Mouse (Mus musculus) embryonic fibroblast, embryonic 13.5 days (primary cell): Measurements from ENCODE around the gene Vangl1. TPM values are rescaled to one million over a fixed set of nuclear protein-coding genes. Genes with fewer than 3 reads are reported as not detected.

ENCODE experiments used
- H3K27ac ChIP-seq: 2 replicates; pipeline ENCODE4 v1.5.1; 2012; ENCODE audit warnings: low read length, control low read depth, inconsistent platforms; ENCODE audit not compliant: insufficient read depth
- H3K4me1 ChIP-seq: 2 replicates; pipeline ENCODE4 v1.6.1; 2011; ENCODE audit warnings: low read length; ENCODE audit not compliant: control insufficient read depth, insufficient read depth
- H3K4me3 ChIP-seq: 2 replicates; pipeline ENCODE4 v1.5.1; 2011; ENCODE audit warnings: mild to moderate bottlenecking, control low read depth, low read length; ENCODE audit not compliant: insufficient read depth
- CTCF ChIP-seq: IDR thresholded peaks from 2 replicates; pipeline ENCODE4 v1.5.1; 2011; ENCODE audit warnings: mild to moderate bottlenecking, control low read depth, low read length, moderate library complexity, borderline replicate concordance; ENCODE audit not compliant: insufficient read depth
- POLR2A ChIP-seq: IDR thresholded peaks from 2 replicates; pipeline ENCODE4 v1.6.1; 2011; ENCODE audit warnings: low read depth, mild to moderate bottlenecking, control low read depth, low read length, moderate library complexity
- polyA plus RNA-seq: library from polyadenylated mRNA; stranded (reverse); fragments of >200 nt; gene quantifications from 2 replicates; pipeline ENCODE4 v1.2.4, GENCODE M21; 2011; ENCODE audit warnings: low read depth; ENCODE audit not compliant: missing spikeins, insufficient read length

Gene Vangl1
- polyA plus RNA-seq, 1 experiment, result 23.2 TPM

GRCm38 (mm10) chr3:102199226-102199625, 5.3 kb downstream of the Vangl1 start:
- H3K4me3 ChIP-seq, result no peak overlapping the region
- H3K27ac ChIP-seq, result no peak overlapping the region
- peaks cover 9% of the 10 kb centered on the region for H3K4me1 ChIP-seq
- TF ChIP-seq CTCF (no peak), POLR2A (no peak)

GRCm38 (mm10) chr3:102198446-102198845, 6.0 kb downstream of the Vangl1 start:
- no peak for TF ChIP-seq CTCF
- TF ChIP-seq POLR2A, result no peak
- peaks cover 14% of the 10 kb centered on the region for H3K4me1 ChIP-seq
- no peak overlapping the region for H3K27ac ChIP-seq
- no peak overlapping the region for H3K4me3 ChIP-seq

- TF ChIP-seq CTCF, result no peak
- no peak for TF ChIP-seq POLR2A
- Histone ChIP-seq H3K4me3 (no peak overlapping the region), H3K27ac (no peak overlapping the region), H3K4me1 (peaks cover 21% of the 10 kb centered on the region)
These were observed 6.7 kb downstream of the Vangl1 start for GRCm38 (mm10) chr3:102197746-102198145.

GRCm38 (mm10) chr3:102197152-102197551, 7.3 kb downstream of the Vangl1 start:
- Histone ChIP-seq H3K27ac (no peak overlapping the region), H3K4me1 (peaks cover 26% of the 10 kb centered on the region), H3K4me3 (no peak overlapping the region)
- TF ChIP-seq CTCF (no peak), POLR2A (no peak)

- no peak for TF ChIP-seq POLR2A
- no peak for TF ChIP-seq CTCF
- no peak overlapping the region for H3K4me3 ChIP-seq
- peaks cover 26% of the 10 kb centered on the region for H3K4me1 ChIP-seq
- no peak overlapping the region for H3K27ac ChIP-seq
These were observed 8.3 kb downstream of the Vangl1 start for GRCm38 (mm10) chr3:102196166-102196565.

- Histone ChIP-seq H3K4me1 (peaks cover 26% of the 10 kb centered on the region), H3K4me3 (no peak overlapping the region), H3K27ac (no peak overlapping the region)
- TF ChIP-seq CTCF (no peak), POLR2A (no peak)
These were observed 8.7 kb downstream of the Vangl1 start for GRCm38 (mm10) chr3:102195762-102196161.

GRCm38 (mm10) chr3:102194291-102195051, 10.0 kb downstream of the Vangl1 start:
- Histone ChIP-seq H3K4me3 (no peak overlapping the region), H3K27ac (peak overlapping the region; percentile 36), H3K4me1 (peaks cover 26% of the 10 kb centered on the region)
- TF ChIP-seq CTCF (no peak), POLR2A (no peak)

GRCm38 (mm10) chr3:102193488-102194290, 10.8 kb downstream of the Vangl1 start:
- H3K4me3 ChIP-seq, result no peak overlapping the region
- TF ChIP-seq POLR2A (no peak), CTCF (no peak)
- H3K4me1 ChIP-seq, result peaks cover 26% of the 10 kb centered on the region
- H3K27ac ChIP-seq, result peak overlapping the region; percentile 36

- TF ChIP-seq CTCF, result no peak
- no peak for TF ChIP-seq POLR2A
- H3K27ac ChIP-seq, result 0 out of 2 replicates have a peak overlapping the region, but pooled peaks have one; percentile 9
- H3K4me1 ChIP-seq, result peaks cover 32% of the 10 kb centered on the region
- no peak overlapping the region for H3K4me3 ChIP-seq
These were observed 11.9 kb downstream of the Vangl1 start for GRCm38 (mm10) chr3:102192621-102193020.

GRCm38 (mm10) chr3:102191575-102191974, 12.9 kb downstream of the Vangl1 start:
- Histone ChIP-seq H3K4me3 (no peak overlapping the region), H3K27ac (no peak overlapping the region), H3K4me1 (peaks cover 35% of the 10 kb centered on the region)
- no peak for TF ChIP-seq CTCF
- no peak for TF ChIP-seq POLR2A
